Mouse (Mus musculus): Measurements from ENCODE around the gene Zgrf1.

Gene Zgrf1

GRCm38 (mm10) chr3:127639875-127640761 is 86.8 kb downstream of the Zgrf1 start:
- no peak for DNase-seq (ENCODE audit: low spot score)

DNA sequence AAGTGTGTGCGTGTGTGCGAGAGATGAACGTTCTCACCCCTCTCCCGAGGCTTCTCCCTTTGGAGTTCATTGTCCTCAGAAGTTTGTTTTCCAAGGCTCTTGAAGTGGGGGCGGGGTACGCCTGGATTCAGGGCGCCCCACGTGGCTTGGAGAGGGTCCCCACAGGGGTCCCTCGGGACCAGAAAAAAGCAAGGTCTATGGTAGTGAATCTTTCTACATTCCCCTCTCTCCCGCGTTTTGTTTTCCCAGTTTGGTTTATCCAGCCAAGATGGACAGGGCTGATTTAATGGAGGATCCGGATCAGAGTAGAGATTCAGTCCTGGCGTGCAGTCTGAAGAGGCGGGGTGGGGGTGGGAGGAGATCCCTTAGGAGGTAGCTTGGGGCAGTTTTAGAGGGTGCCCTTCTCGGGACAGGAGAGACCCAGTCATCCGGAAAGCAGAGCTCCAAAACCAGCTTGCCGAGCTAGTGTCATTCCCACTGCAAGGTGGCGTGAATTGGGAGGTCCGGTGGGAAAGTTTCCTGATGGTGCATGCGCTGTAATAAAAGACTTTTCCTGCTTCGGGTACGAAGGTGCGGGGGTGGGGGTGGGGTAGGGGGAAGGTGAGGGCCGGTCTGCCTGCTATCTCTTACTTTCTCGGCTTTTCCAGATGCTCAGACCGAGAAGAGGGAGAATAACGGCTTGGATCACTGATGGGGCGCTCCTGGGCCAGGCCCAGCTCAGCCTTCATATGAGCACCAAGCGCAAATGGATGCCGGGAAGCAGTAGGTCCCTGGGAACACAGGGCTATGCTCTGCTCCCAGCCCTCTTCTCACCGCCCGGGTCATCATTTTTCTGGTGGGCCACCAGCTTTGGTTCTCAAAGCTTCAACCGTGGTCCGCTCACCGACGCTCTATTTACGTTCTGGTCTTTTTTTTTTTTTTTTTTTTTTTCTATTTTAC is 87.7 kb downstream of the Zgrf1 start:
- no peak for DNase-seq (ENCODE audit: low spot score)

- no peak for DNase-seq (ENCODE audit: low spot score)
Measured at GRCm38 (mm10) chr3:127642211-127642610, 88.9 kb downstream of the Zgrf1 start.

DNA sequence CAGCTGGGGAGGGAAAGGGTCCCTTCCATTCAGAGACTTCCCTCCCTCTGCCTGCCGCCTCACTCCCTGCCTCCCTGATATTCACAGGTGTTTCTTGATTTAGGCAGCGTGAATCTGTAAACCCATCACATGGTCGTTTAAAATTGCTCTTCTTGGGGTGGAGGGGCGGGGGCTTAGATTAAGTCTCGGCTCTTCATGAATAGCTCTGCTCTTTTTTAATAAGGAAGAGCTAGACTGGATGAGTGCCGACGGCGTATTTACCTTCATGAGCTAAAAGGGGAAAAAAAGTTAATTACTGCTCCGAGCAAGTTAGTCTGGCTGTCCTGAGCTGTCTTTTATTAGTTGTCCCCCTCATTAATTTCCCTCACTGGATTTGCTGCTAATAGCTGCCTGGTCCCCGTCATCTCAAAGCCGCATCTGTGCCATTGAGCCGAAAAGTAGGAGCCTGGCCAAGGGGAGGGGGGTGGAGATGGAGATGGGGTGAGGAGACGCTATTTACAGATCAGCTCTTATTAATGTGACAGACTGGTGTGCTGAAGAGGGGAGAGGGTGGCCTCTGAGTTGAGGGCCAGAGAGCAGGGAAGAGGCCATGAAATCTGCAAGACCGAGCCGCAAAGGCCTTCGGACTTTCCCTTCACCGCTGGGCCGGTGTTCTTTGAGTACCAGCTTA is 93.0 kb downstream of the Zgrf1 start:
- no peak for DNase-seq (ENCODE audit: low spot score)

DNA sequence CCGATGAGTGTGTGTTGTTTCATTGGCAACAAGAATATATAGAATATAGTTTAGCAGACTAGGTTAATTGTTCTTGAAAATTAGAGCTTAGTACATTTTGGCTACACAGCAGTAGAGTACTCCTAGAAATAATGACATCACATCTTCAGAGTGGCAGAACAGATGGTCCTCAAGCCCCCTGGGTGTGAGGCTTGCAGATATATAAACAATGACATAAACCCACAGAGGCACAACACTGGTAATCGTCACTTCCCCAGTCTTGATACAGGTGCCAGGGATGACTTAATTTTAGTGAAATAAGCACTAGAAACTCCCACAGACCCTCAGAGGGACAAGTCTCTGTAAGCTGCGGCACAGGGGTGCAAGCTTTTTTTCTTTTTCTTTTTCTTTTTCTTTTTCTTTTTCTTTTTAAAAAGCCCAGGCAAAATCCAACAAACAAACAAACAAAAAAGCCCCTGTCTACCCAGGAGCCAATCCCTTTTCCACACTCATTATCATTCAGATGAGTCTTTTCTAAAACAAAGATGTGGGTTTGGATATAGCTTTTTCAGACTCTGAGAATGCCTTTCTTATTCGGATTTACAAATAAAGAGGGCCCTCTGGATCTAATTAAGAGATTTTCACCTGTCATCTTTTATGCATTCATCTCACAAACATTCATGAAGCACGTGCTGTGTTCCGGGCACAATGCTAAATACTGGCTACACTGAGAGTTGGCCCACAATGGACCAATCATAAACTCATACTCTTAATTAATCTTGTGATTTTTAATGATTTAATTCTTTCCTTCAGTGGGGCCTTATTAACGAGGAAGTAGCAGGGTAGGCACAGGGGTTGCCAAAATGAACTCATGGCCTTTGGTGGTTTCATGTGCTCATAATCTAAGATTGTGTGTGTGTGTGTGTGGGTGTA is 98.7 kb downstream of the Zgrf1 start:
- DNase-seq (ENCODE audit: low spot score) = no peak

GRCm38 (mm10) chr3:127660712-127661111 is 107.4 kb downstream of the Zgrf1 start:
- DNase-seq (ENCODE audit: low spot score) = no peak

- DNase-seq (ENCODE audit: low spot score) = no peak
Measured at GRCm38 (mm10) chr3:127661646-127662531, 108.6 kb downstream of the Zgrf1 start.

Measured in c-Kit-positive CD71-positive TER-119-positive erythroid progenitor cells, embryonic 14.5 days (primary cell).